Mouse (Mus musculus): Measurements from ENCODE around the gene Senp8.

- TF ChIP-seq POLR2A (IDR thresholded peaks at IDR 0.05; ENCODE audit: low read depth, low read length): no peak
- no peak for TF ChIP-seq CTCF (conservative IDR thresholded peaks at IDR 0.05; ENCODE audit: insufficient read depth, insufficient read length, low read depth, low read length)
These were observed 22.8 kb downstream of the Senp8 start for GRCm38 (mm10) chr9:59727569-59728286.
